10 mouse cellular contexts compared by ENCODE assay signal in genomic region chr5:64022633-64023323, GRCm38 (mm10). TPM values are rescaled to one million over a fixed set of nuclear protein-coding genes. Genes with fewer than 3 reads are reported as not detected.
DNase-seq lines count a peak whose midpoint lies in the region; ATAC-seq and TF ChIP-seq lines count a peak whose summit lies in the region.
"Had no signal": no experiment of that assay in that cellular context is flagged by ENCODE, and none has a peak within 500 bp of the region (broad histone marks: within the 10 kb centered on the region; RNA-seq: fewer than 3 reads in every experiment).

No protein-coding gene starts in this region.

- no peaks in the 10 kb centered on the region for H3K9me3 ChIP-seq in liver, embryonic 11.5 days (ENCODE audit: control insufficient read depth, low read length)
- no peaks in the 10 kb centered on the region for H3K9me3 ChIP-seq in kidney, embryonic 14.5 days (ENCODE audit: control insufficient read depth, low read length)

- no peak overlapping the region for H3K4me2 ChIP-seq in liver, embryonic 11.5 days
- no peak overlapping the region for H3K4me2 ChIP-seq in kidney, embryonic 14.5 days (replicated peaks; ENCODE audit: low read depth, low read length)
- H3K4me2 ChIP-seq: heart, embryonic 12.5 days; midbrain, embryonic 11.5 days had no signal

- ATAC-seq in liver, embryonic 11.5 days (replicated peaks; ENCODE audit: low FRiP score) = no peak
- no peak for ATAC-seq in kidney, embryonic 14.5 days (ENCODE audit: low FRiP score, low TSS enrichment)

- H3K9ac ChIP-seq in liver, embryonic 11.5 days (ENCODE audit: low read depth, low read length) = no peak overlapping the region
- no peak overlapping the region for H3K9ac ChIP-seq in kidney, embryonic 14.5 days (ENCODE audit: low read depth, low read length)
- H3K9ac ChIP-seq: heart, embryonic 12.5 days had no signal

- H3K4me1 ChIP-seq in liver, embryonic 11.5 days (replicated peaks; ENCODE audit: control insufficient read depth, insufficient read depth, low read length) = no peaks in the 10 kb centered on the region
- no peaks in the 10 kb centered on the region for H3K4me1 ChIP-seq in kidney, embryonic 14.5 days (ENCODE audit: control insufficient read depth, insufficient read depth, low read length)
- H3K4me1 ChIP-seq: heart, embryonic 12.5 days had no signal

- H3K4me3 ChIP-seq in gastrocnemius, adult 2 months = peak overlapping the region; percentile 21
- no peak overlapping the region for H3K4me3 ChIP-seq in liver, embryonic 11.5 days (ENCODE audit: low read depth, low read length)
- H3K4me3 ChIP-seq in kidney, embryonic 14.5 days (ENCODE audit: low read length) = no peak overlapping the region
- H3K4me3 ChIP-seq: heart, embryonic 12.5 days had no signal

- no peak for TF ChIP-seq CTCF in gastrocnemius, adult 2 months (IDR thresholded peaks at IDR 0.05)

- H3K27ac ChIP-seq in gastrocnemius, adult 2 months = peak overlapping the region; percentile 20; the same call in 1 of the 2 replicates
- H3K27ac ChIP-seq in liver, embryonic 11.5 days (ENCODE audit: low read depth, low read length) = no peak overlapping the region
- H3K27ac ChIP-seq in kidney, embryonic 14.5 days (ENCODE audit: low read depth, low read length) = no peak overlapping the region

- intact Hi-C loops in gastrocnemius, adult 2 months (cut with DNase I) = loop anchor here (5.0 kb wide), 1 partner anchor 55 kb away; the partner anchor contains the start of gene Rell1

- no peak for DNase-seq in gastrocnemius, adult 2 months
- DNase-seq in gastrocnemius, postnatal 4 days (ENCODE audit: low spot score in 2 of 2) = no peak
- peak; percentile 15 for DNase-seq in adrenal gland, postnatal 25 days
- peak; percentile 19 for DNase-seq in embryo, embryonic 10.5 days (ENCODE audit: low spot score)
- peak; percentile 78 to 81 for DNase-seq in layer of hippocampus, postnatal 36 days
- no peak for DNase-seq in liver, embryonic 11.5 days (ENCODE audit: low spot score)
- DNase-seq in spleen, postnatal 10 days (ENCODE audit: low spot score in 2 of 2) = no peak

- H3K36me3 ChIP-seq in liver, embryonic 11.5 days (ENCODE audit: control insufficient read depth, insufficient read depth, low read length) = no peaks in the 10 kb centered on the region
- H3K36me3 ChIP-seq in kidney, embryonic 14.5 days (ENCODE audit: control insufficient read depth, insufficient read depth, low read length) = no peaks in the 10 kb centered on the region
- H3K36me3 ChIP-seq: heart, embryonic 12.5 days had no signal

- no peaks in the 10 kb centered on the region for H3K27me3 ChIP-seq in liver, embryonic 11.5 days (replicated peaks; ENCODE audit: control insufficient read depth, insufficient read depth, low read length)
- H3K27me3 ChIP-seq in kidney, embryonic 14.5 days (ENCODE audit: control insufficient read depth, insufficient read depth, low read length) = no peaks in the 10 kb centered on the region
- H3K27me3 ChIP-seq: heart, embryonic 12.5 days had no signal

- WGBS in liver, embryonic 11.5 days = 81% methylated on average over 18 of the region's 18 CpGs
- WGBS in kidney, embryonic 14.5 days = 71% methylated on average over 18 of the region's 18 CpGs

RNA-seq across cellular contexts. Expression of gene Rell1, which starts 54.1 kb away (rescaled TPM):
- 10 to 100 TPM in 1 of 2 experiments, 1 to 10 TPM in 1; 8.0 to 12.5 TPM for total RNA-seq in gastrocnemius, adult 2 months (2021)
- 10 to 100 TPM; 20.2 to 20.8 TPM for total RNA-seq in gastrocnemius, postnatal 4 days (2021)
- 47.8 and 50.3 TPM in 2 replicates for total RNA-seq in adrenal gland, postnatal 25 days (2021)
- total RNA-seq in layer of hippocampus, postnatal 36 days (2021) = 10 to 100 TPM; 10.8 to 11.2 TPM
- 9.0 and 11.0 TPM in 2 replicates for polyA plus RNA-seq in liver, embryonic 11.5 days (2014; fragmentation: Nextera tagmentation; extraction: Ambion mirVana)
- 13.2 and 13.7 TPM in 2 replicates for polyA plus RNA-seq in kidney, embryonic 14.5 days (2014; fragmentation: Nextera tagmentation; extraction: Ambion mirVana)

Comparison
In these comparisons a context has a peak if more than half of its experiments do, and no peak if none do; other contexts are left out.
1. DNase-seq: peak in adrenal gland, postnatal 25 days (single experiment), embryo, embryonic 10.5 days (single experiment) and layer of hippocampus, postnatal 36 days (2 of 2); none in gastrocnemius, adult 2 months (single experiment), gastrocnemius, postnatal 4 days (0 of 2), liver, embryonic 11.5 days (single experiment) and spleen, postnatal 10 days (0 of 2).